Mouse (Mus musculus) spleen, adult 2 months (tissue): ENCODE measurements around the gene Mob3a.

ENCODE experiments used
- CTCF ChIP-seq: fragments of 200-500 bp; IDR thresholded peaks from 2 replicates; pipeline ENCODE4 v1.5.1; 2011; ENCODE audit warnings: mild to moderate bottlenecking, inconsistent platforms; ENCODE audit not compliant: insufficient read depth, insufficient read length, insufficient replicate concordance; ENCODE audit errors: extremely low read depth
- POLR2A ChIP-seq: fragments of 200-500 bp; IDR thresholded peaks from 2 replicates; pipeline ENCODE4 v1.6.1; 2011; ENCODE audit warnings: low read depth, low read length, inconsistent platforms

DNA sequence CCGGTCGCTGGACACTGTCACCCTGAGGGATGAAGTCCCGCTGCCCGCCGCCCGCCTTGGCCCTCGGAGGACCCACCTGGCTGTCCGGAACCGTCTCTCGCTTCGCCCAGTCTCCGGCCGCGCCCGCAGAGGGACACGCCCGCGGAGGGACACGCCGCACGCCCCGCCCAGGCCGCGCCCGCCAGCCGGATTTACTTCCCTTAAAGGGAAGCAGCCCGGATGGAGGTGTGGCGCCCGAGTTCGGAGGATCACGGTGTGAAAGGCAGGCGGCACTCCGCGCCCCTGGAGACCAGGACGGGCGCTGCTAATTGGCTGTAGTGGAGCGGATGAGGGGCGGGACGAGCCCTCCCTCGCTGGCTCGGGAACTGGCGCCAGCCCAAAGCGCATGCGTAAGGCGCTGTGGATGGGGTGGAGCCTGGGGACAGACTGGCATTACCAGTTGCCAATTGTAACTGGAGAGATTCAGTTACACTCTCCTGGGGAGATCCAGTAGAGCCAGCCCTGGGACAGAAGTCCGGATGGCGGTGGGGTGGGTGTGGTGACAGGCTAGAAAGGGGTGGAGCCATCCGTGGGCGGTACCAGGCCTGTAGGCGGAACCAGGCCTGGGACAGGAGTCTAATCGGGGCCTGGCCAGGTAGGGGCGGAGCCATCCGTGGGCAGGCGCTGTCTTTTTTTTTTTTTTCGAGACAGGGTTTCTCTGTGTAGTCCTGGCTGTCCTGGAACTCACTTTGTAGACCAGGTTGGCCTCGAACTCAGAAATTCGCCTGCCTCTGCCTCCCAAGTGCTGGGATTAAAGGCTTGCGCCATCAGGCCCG lies at the start of gene Mob3a, which contains the start of gene Izumo4:
- TF ChIP-seq CTCF (no peak), POLR2A (peak; percentile 58)
